ENCODE assay signal across 19 mouse cellular contexts in the genomic region with DNA sequence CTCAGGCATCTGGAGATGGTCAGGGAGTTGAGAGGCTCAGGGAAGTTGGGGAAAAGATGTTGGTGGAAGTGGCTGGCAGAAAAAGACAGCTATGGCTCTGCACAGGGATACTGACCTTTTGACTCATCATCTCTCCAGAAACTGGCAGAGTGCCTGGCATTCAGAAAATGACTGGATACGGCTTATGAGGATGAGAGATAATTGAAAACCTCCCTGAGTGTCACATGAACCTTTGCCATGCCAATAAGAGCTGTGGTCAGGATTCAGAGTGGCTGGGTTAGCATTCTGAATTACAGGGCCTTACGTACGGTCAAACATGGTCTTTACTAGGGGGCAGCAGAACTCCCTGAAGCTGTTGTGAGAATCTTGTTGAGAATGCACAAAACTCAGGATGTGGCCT. TPM values are rescaled to one million over a fixed set of nuclear protein-coding genes. Genes with fewer than 3 reads are reported as not detected.
DNase-seq lines count a peak whose midpoint lies in the region.
"Had no signal": no experiment of that assay in that cellular context is flagged by ENCODE, and none has a peak within 500 bp of the region (broad histone marks: within the 10 kb centered on the region; RNA-seq: fewer than 3 reads in every experiment).

No protein-coding gene starts in this region.

- intact Hi-C loops in left cerebral cortex, postnatal 25 days (cut with DNase I): no loop called here

- DNase-seq in 3T3-L1 (ENCODE audit: low read depth, low spot score): peak; percentile 71
- peak; percentile 88 for DNase-seq in Muller cell, postnatal 12 days (ENCODE audit: inconsistent ontology term)
- peak; percentile 19 for DNase-seq in adrenal gland, adult 8-10 months
- peak; percentile 60 to 70 for DNase-seq in adrenal gland, postnatal 36 days
- no peak for DNase-seq in left cerebral cortex, adult 8-10 months (ENCODE audit: low spot score in 2 of 2)
- DNase-seq in gastrocnemius, adult 8-10 months (ENCODE audit: low spot score in 2 of 2): no peak
- no peak for DNase-seq in left cerebral cortex, postnatal 25 days (ENCODE audit: low spot score in 2 of 2)
- DNase-seq: cerebellum, adult 11 months; cerebellum, adult 8-10 months; cerebellum, postnatal 25 days; gastrocnemius, postnatal 10 days; heart, adult 18-20 months; heart, postnatal 14 days; kidney, adult 11 months; kidney, adult 9 months had no signal

RNA-seq across cellular contexts. Expression of gene Prr9, which starts 2.8 kb away (rescaled TPM):
- not detected for total RNA-seq in adrenal gland, adult 8-10 months (2022)
- total RNA-seq in adrenal gland, postnatal 36 days (2021): not detected
- not detected for total RNA-seq in left cerebral cortex, adult 8-10 months (2022)
- not detected for total RNA-seq in gastrocnemius, adult 8-10 months (2022)
- total RNA-seq in left cerebral cortex, postnatal 25 days (2021): not detected
- total RNA-seq: gastrocnemius, postnatal 4 days; heart, adult 18-20 months; heart, postnatal 14 days; hematopoietic stem cell, adult 5-6 weeks had no signal

RNA-seq across cellular contexts. Expression of gene Lelp1, which starts 21.6 kb away (rescaled TPM):
- not detected for total RNA-seq in adrenal gland, adult 8-10 months (2022)
- not detected for total RNA-seq in adrenal gland, postnatal 36 days (2021)
- total RNA-seq in left cerebral cortex, adult 8-10 months (2022): not detected
- total RNA-seq in gastrocnemius, adult 8-10 months (2022): not detected
- total RNA-seq in left cerebral cortex, postnatal 25 days (2021): not detected
- total RNA-seq: G1E; gastrocnemius, postnatal 10 days; gastrocnemius, postnatal 4 days; heart, adult 18-20 months; heart, postnatal 14 days; hematopoietic stem cell, adult 5-6 weeks; hindbrain, postnatal 0 days had no signal

RNA-seq across cellular contexts. Expression of gene Lor, which starts 38.0 kb away (rescaled TPM):
- under 1 TPM in 1 of 4 experiments, not detected in 3; 0.17 TPM for total RNA-seq in adrenal gland, adult 8-10 months (2022)
- under 1 TPM; 0.26 TPM for total RNA-seq in adrenal gland, postnatal 36 days (2021)
- 1 to 10 TPM; 1.9 to 3.2 (median 2.4) TPM for total RNA-seq in left cerebral cortex, adult 8-10 months (2022)
- total RNA-seq in gastrocnemius, adult 8-10 months (2022): not detected
- 1 to 10 TPM; 1.8 to 2.3 TPM for total RNA-seq in left cerebral cortex, postnatal 25 days (2021)
- total RNA-seq: G1E; gastrocnemius, postnatal 10 days; heart, postnatal 14 days; hematopoietic stem cell, adult 5-6 weeks had no signal

Comparison
In these comparisons a context has a peak if more than half of its experiments do, and no peak if none do; other contexts are left out.
1. DNase-seq: peak in 3T3-L1 (single experiment), Muller cell, postnatal 12 days (single experiment), adrenal gland, adult 8-10 months (single experiment) and adrenal gland, postnatal 36 days (2 of 2); none in left cerebral cortex, adult 8-10 months (0 of 2), gastrocnemius, adult 8-10 months (0 of 2) and left cerebral cortex, postnatal 25 days (0 of 2).